Mouse (Mus musculus) gastrocnemius, adult 2 months (tissue): ENCODE measurements around the gene Smndc1. TPM values are rescaled to one million over a fixed set of nuclear protein-coding genes. Genes with fewer than 3 reads are reported as not detected.

Source experiments
- DNase-seq: peaks from one replicate; pipeline ENCODE4 v3.0.0; 2022
- H3K27ac ChIP-seq: fragments of 200-600 bp; 2 replicates; pipeline ENCODE4 v1.8.1; 2022; ENCODE audit warnings: mild to moderate bottlenecking
- H3K4me3 ChIP-seq: fragments of 200-600 bp; 2 replicates; pipeline ENCODE4 v1.8.1; 2022; ENCODE audit warnings: mild to moderate bottlenecking, moderate library complexity
- CTCF ChIP-seq: fragments of 200-600 bp; IDR thresholded peaks from 2 replicates; pipeline ENCODE4 v1.8.1; 2022; ENCODE audit warnings: antibody characterized with exemption, mild to moderate bottlenecking, moderate library complexity
- intact Hi-C: fragments of 180-260 bp; cut with DNase I; formaldehyde crosslinking; loops from one replicate; pipeline ENCODE4 v1.15.1; 2025
- long read RNA-seq, 2 experiments: library from polyadenylated mRNA; stranded (forward); transcript quantifications; one replicate each; pipeline ENCODE4 v2.0.0; 2021
- total RNA-seq, 2 experiments: library from RNA; stranded (reverse); gene quantifications; 2 replicates each; pipeline ENCODE4 v1.2.3; 2021

Gene Smndc1
- 10 to 100 TPM; 28.1 to 30.7 TPM for total RNA-seq
- long read RNA-seq, experiment 1, transcript Smndc1-201 (6 exons, 1,948 nt): major isoform, 11 of 11 reads
- long read RNA-seq, experiment 1, partial matches to known transcripts: 0 of 11 reads
- long read RNA-seq, experiment 1, other reads (novel, unspliced or antisense): 0 of 11 reads
- long read RNA-seq, experiment 2, transcript Smndc1-201 (6 exons, 1,948 nt): major isoform, 10 of 13 reads
- long read RNA-seq, experiment 2, partial matches to known transcripts: 1 of 13 reads
- long read RNA-seq, experiment 2, other reads (novel, unspliced or antisense): 1 of 13 reads

GRCm38 (mm10) chr19:53390495-53391007, at the start of gene Smndc1:
Gene Smndc1 (minus strand): TSS chr19:53390578.
- intact Hi-C loops: loop anchor here (5.0 kb wide), 1 partner anchor 552 kb away; the partner anchor contains the start of genes Bbip1 and Shoc2
- peak; percentile 100 for DNase-seq
- Histone ChIP-seq H3K4me3 (peak within 1 kb of the TSS; percentile 99), H3K27ac (peak within 1 kb of the TSS; percentile 98)
- no peak for TF ChIP-seq CTCF

GRCm38 (mm10) chr19:53439340-53439739, 49.0 kb upstream of the Smndc1 start:
- no peak overlapping the region for H3K4me3 ChIP-seq
- H3K27ac ChIP-seq: no peak overlapping the region
- no peak for DNase-seq
- TF ChIP-seq CTCF: no peak
- intact Hi-C loops: no loop called here

GRCm38 (mm10) chr19:53437991-53438390, 47.6 kb upstream of the Smndc1 start:
- no peak for DNase-seq
- intact Hi-C loops: no loop called here
- H3K4me3 ChIP-seq: no peak overlapping the region
- H3K27ac ChIP-seq: no peak overlapping the region
- TF ChIP-seq CTCF: no peak

DNA sequence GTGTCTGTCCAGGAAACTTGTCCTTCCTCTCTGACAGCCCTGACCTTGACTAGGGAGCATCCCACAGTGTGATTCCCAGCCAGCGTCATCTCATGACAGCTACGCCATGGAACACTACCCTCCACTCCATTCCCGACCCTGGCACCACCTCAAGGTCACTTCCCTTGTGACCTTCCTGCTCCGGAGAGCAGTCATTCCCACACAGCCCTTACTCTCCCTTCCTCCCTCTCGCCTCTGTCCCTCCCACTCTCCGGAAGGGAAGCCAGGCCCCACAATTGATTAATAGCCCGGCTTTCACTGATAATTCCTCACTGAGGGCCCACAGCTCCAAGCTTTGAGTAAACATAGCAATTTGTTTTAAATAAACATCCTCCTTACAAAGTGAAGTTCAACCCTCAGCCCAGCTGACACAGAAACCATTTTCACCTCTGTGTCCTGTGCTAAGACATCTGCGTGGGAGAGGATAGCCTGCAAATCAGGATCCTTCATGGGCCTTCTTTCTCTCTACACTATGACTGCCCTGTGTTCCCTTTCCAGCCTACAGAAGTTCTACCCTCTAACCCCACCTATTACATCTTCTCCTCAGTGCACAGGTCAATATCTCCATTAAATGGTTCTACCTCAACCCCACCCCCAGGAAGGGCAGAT, 47.1 kb upstream of the Smndc1 start:
- intact Hi-C loops: no loop called here
- no peak for DNase-seq
- Histone ChIP-seq H3K27ac (no peak overlapping the region), H3K4me3 (no peak overlapping the region)
- no peak for TF ChIP-seq CTCF

GRCm38 (mm10) chr19:53433949-53434689, 43.7 kb upstream of the Smndc1 start:
- H3K4me3 ChIP-seq: no peak overlapping the region
- intact Hi-C loops: no loop called here
- DNase-seq: no peak
- TF ChIP-seq CTCF: no peak
- no peak overlapping the region for H3K27ac ChIP-seq

- intact Hi-C loops: no loop called here
- H3K4me3 ChIP-seq: no peak overlapping the region
- H3K27ac ChIP-seq: no peak overlapping the region
- DNase-seq: no peak
- TF ChIP-seq CTCF: no peak
Observed at GRCm38 (mm10) chr19:53431003-53431402, 40.6 kb upstream of the Smndc1 start.

GRCm38 (mm10) chr19:53430356-53430755, 40.0 kb upstream of the Smndc1 start:
- no peak for TF ChIP-seq CTCF
- no peak for DNase-seq
- H3K27ac ChIP-seq: no peak overlapping the region
- no peak overlapping the region for H3K4me3 ChIP-seq
- intact Hi-C loops: no loop called here

GRCm38 (mm10) chr19:53427817-53428216, 37.4 kb upstream of the Smndc1 start:
- no peak for TF ChIP-seq CTCF
- intact Hi-C loops: no loop called here
- no peak for DNase-seq
- Histone ChIP-seq H3K27ac (no peak overlapping the region), H3K4me3 (no peak overlapping the region)

DNA sequence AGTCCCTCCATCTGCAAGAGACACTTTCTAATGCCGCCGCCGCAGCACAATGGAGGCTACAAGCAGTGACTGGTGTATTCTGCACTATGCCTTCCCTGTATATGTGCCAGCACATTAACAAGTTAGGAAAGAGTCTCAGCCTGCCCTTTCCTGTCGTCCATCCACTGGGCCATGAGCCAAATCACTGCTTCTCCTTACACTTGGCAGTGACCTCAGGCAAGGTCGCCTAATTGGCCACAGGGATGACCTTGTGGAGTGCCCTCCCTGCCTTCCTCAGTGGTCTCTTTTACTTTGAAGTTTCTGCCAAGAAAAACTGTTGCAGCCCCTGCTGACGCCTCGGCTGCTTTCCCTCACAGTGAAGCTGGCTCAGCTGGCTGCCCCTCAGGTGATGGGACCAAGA, 37.0 kb upstream of the Smndc1 start:
- intact Hi-C loops: no loop called here
- no peak overlapping the region for H3K4me3 ChIP-seq
- no peak overlapping the region for H3K27ac ChIP-seq
- no peak for TF ChIP-seq CTCF
- DNase-seq: no peak

DNA sequence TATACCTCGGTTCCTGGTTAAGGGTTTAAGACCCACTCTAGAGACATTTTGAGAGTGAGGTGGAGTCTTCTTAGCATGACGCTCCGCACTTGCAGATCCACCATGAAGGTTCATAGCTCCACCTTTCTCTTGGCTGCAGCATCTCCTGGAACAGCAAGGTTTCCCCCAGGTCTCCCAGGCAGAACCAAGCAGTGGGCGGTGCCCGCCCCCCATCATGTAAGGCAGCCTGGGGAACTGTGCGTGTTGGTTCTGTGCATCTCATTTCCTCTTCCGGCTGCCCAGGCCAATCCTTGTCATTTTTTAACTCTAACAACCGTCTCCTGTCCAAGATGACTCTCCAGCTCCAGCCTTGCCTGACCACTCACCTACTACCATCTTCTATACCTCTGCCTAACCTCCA, 35.4 kb upstream of the Smndc1 start:
- intact Hi-C loops: no loop called here
- DNase-seq: no peak
- Histone ChIP-seq H3K4me3 (no peak overlapping the region), H3K27ac (no peak overlapping the region)
- no peak for TF ChIP-seq CTCF

GRCm38 (mm10) chr19:53424629-53425028, 34.3 kb upstream of the Smndc1 start:
- peak; percentile 53 for DNase-seq
- no peak for TF ChIP-seq CTCF
- H3K4me3 ChIP-seq: peak overlapping the region; percentile 46
- intact Hi-C loops: no loop called here
- H3K27ac ChIP-seq: peak overlapping the region; percentile 46; the same call in 1 of the 2 replicates

DNA sequence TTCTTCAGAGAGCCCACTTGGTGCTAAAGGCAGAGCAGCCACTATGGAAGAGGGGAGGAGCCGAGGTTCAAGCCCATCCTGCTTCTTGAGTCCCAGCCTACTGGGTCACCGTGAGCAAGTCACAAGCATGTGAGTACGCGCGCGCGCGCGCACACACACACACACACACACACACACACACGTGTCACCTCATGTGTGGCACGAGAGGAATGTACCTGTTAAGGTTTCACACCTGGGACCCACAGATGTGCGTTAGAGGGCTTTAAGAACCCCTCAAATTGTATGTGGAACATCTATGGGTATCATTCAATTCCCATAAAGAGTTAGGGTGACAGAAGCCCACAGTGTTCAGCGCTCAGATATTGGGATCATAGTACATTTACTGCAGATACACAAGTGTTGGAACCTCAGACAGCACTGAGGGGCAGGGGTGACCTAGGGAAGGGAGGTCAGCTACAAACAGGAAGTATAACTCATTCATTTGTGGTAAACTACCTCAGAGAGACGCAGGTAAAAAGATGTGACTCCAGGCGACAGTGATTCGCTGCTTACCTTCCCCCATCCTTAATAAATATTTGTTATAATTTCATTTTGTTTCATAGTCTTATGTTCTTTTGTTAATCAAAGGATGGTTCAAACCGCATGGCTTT, 33.6 kb upstream of the Smndc1 start:
- peak overlapping the region; percentile 46; the same call in 1 of the 2 replicates for H3K4me3 ChIP-seq
- TF ChIP-seq CTCF: no peak
- intact Hi-C loops: no loop called here
- no peak for DNase-seq
- peak overlapping the region; percentile 46; the same call in 1 of the 2 replicates for H3K27ac ChIP-seq
